ENCODE assay signal across 33 mouse cellular contexts in genomic region chr4:98638731-98639130, GRCm38 (mm10).
"Had no signal": no experiment of that assay in that cellular context is flagged by ENCODE, and none has a peak within 500 bp of the region (broad histone marks: within the 10 kb centered on the region; RNA-seq: fewer than 3 reads in every experiment).

No protein-coding gene starts in this region.

- H3K9me3 ChIP-seq: heart, embryonic 13.5 days; heart, embryonic 15.5 days; hindbrain, embryonic 13.5 days; hindbrain, embryonic 15.5 days; intestine, embryonic 15.5 days; kidney, embryonic 15.5 days had no signal

- H3K36me3 ChIP-seq: heart, embryonic 12.5 days; heart, embryonic 15.5 days; hindbrain, embryonic 10.5 days; hindbrain, embryonic 12.5 days; hindbrain, embryonic 15.5 days; intestine, embryonic 15.5 days; kidney, embryonic 15.5 days had no signal

- H3K9ac ChIP-seq: heart, embryonic 12.5 days; heart, embryonic 13.5 days; heart, embryonic 15.5 days; hindbrain, embryonic 12.5 days; hindbrain, embryonic 13.5 days; hindbrain, embryonic 14.5 days; hindbrain, embryonic 15.5 days; intestine, embryonic 15.5 days; kidney, embryonic 15.5 days had no signal

- H3K4me3 ChIP-seq: heart, embryonic 12.5 days; heart, embryonic 13.5 days; heart, embryonic 15.5 days; hindbrain, embryonic 10.5 days; hindbrain, embryonic 12.5 days; hindbrain, embryonic 13.5 days; hindbrain, embryonic 15.5 days; intestine, embryonic 15.5 days; kidney, embryonic 15.5 days; layer of hippocampus, adult 2 months; left cerebral cortex, adult 2 months had no signal

- H3K4me2 ChIP-seq: heart, embryonic 12.5 days; heart, embryonic 13.5 days; heart, embryonic 15.5 days; hindbrain, embryonic 12.5 days; hindbrain, embryonic 13.5 days; hindbrain, embryonic 14.5 days; hindbrain, embryonic 15.5 days; intestine, embryonic 15.5 days; kidney, embryonic 15.5 days had no signal

- H3K27ac ChIP-seq: heart, embryonic 13.5 days; heart, embryonic 15.5 days; hindbrain, embryonic 10.5 days; hindbrain, embryonic 12.5 days; hindbrain, embryonic 13.5 days; hindbrain, embryonic 14.5 days; hindbrain, embryonic 15.5 days; hindbrain, postnatal 0 days; intestine, embryonic 15.5 days; kidney, embryonic 15.5 days; kidney, postnatal 0 days; layer of hippocampus, adult 2 months; left cerebral cortex, adult 2 months had no signal

- H3K27me3 ChIP-seq: heart, embryonic 12.5 days; heart, embryonic 13.5 days; heart, embryonic 15.5 days; hindbrain, embryonic 12.5 days; hindbrain, embryonic 13.5 days; hindbrain, embryonic 15.5 days; intestine, embryonic 15.5 days; kidney, embryonic 15.5 days had no signal

- ATAC-seq: hindbrain, embryonic 16.5 days; hindbrain, postnatal 0 days; inflammation-experienced regulatory T-cells, adult 6 months; intestine, embryonic 15.5 days; intestine, embryonic 16.5 days; intestine, postnatal 0 days had no signal

- DNase-seq: heart, postnatal 10 days; heart, postnatal 36 days; heart, postnatal 4 days; kidney, adult 11 months; kidney, adult 18-20 months; kidney, adult 2 months; kidney, adult 8-10 months; kidney, adult 9 months; kidney, postnatal 10 days; kidney, postnatal 14 days; kidney, postnatal 25 days; kidney, postnatal 36 days; kidney, postnatal 4 days; layer of hippocampus, adult 9-11 months; layer of hippocampus, postnatal 36 days had no signal

- H3K4me1 ChIP-seq: heart, embryonic 12.5 days; heart, embryonic 13.5 days; heart, embryonic 15.5 days; hindbrain, embryonic 10.5 days; hindbrain, embryonic 12.5 days; hindbrain, embryonic 13.5 days; hindbrain, embryonic 15.5 days; intestine, embryonic 15.5 days; kidney, embryonic 15.5 days had no signal
